Mouse (Mus musculus): ENCODE measurements around the gene Bst2.

Gene Bst2

DNA sequence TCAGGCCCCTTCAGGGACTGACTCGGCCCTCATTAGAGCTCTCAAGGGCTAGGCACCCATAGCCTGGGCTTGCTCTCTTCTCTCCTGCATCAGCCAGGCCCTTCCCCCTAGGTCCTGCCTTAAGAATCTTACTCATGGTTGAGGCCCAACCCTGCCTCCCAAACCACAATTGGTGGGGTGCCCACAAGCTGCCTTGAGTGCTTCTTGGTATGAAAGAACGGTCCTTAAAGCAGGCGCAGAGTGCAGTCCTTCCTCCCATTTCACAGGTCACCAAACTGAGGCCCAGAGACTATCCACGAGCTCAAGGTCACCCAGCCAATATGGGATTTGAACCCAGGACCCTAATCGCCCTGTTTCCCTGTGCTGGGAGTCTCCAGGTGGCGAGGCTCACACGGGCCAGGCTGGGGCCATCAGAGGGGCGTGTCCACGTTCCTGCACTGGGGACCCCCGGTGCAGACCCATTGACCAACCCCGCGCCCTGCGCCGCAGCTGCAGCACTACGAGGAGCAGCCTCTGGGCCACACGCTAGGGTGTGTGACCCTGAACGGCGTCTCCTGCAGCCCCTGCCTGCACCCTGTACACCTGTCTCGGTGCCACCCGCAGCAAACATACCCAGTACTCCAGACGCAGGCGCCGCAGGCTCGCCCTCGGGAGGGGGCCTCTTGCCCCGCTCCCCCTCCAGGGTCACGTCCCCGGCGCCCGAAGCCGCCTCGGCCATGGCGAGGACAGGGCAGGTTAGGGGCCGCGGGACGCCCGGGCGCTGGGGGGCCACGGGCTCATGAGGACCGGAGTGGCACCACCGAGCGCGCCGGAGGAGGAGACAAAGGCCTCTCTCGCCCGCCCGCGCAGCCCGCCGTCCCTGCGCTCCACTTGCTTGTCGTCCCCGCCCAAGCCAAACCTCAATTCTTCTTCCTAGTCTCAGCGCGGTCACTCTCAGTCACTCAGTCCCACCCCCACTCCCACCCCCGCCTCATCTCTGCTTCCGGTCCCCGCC is 51.8 kb downstream of the Bst2 start, which contains the start of gene Ano8:
Gene Ano8 (minus strand): TSS at position 822 of the 994 bp plus-strand sequence.
- peak; percentile 93 for DNase-seq (ENCODE audit: low read depth, low spot score)

DNA sequence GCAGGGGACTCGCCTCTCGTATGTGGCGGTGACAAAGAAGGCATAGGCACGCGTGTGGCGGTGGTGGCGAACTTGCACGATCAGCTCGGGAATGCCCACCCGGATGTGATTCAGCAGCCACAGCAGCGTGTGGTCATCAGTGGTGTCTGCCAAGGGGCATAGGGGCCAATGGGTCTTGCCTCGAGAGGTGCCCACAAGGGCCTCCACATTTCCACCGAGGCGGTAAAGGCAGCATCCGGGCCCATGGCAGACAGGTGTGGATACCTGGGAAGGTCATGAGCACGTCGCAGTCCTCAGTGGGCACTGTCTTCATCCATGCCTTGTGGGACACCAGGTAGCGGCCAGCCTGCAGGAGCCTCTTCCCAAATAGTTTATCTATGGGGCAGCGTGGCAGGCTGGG is 52.5 kb downstream of the Bst2 start:
- DNase-seq (ENCODE audit: low read depth, low spot score) = no peak
